Mouse (Mus musculus) CH12.LX (cell line): Measurements from ENCODE around the gene Boc.

Experiments
- CTCF ChIP-seq, 2 experiments: IDR thresholded peaks in 1 of 2; conservative IDR thresholded peaks in 1 of 2; 2 replicates each; pipeline ENCODE4 v1.5.1; 2011 to 2012; ENCODE audit warnings: low read depth in 2 of 2, low read length in 2 of 2, improper control_type of control experiment in 1 of 2, inconsistent platforms in 1 of 2, mild to moderate bottlenecking in 1 of 2, moderate library complexity in 1 of 2
- HCFC1 ChIP-seq: IDR thresholded peaks from 2 replicates; pipeline ENCODE4 v1.6.1; 2012; ENCODE audit warnings: low read depth, mild to moderate bottlenecking, inconsistent platforms, low read length, improper control_type of control experiment
- MAZ ChIP-seq: IDR thresholded peaks from 2 replicates; pipeline ENCODE4 v1.6.1; 2012; ENCODE audit warnings: low read depth, mild to moderate bottlenecking, inconsistent platforms, low read length, improper control_type of control experiment, moderate library complexity
- POLR2A ChIP-seq: IDR thresholded peaks from 2 replicates; pipeline ENCODE4 v1.6.1; 2011; ENCODE audit warnings: low read depth, mild to moderate bottlenecking, improper control_type of control experiment, low read length
- TBP ChIP-seq: conservative IDR thresholded peaks from 2 replicates; pipeline ENCODE4 v1.6.1; 2011; ENCODE audit warnings: low read depth, low read length, improper control_type of control experiment
- UBTF ChIP-seq: IDR thresholded peaks from 2 replicates; pipeline ENCODE4 v1.6.1; 2012; ENCODE audit warnings: low read depth, mild to moderate bottlenecking, inconsistent platforms, low read length, improper control_type of control experiment, moderate library complexity

GRCm38 (mm10) chr16:44493868-44494267 is 64.8 kb downstream of the Boc start:
- no peak for TF ChIP-seq MAZ
- TF ChIP-seq TBP: no peak
- TF ChIP-seq HCFC1: no peak
- no peak for TF ChIP-seq CTCF (conservative IDR thresholded peaks at IDR 0.05 in 1 of 2, IDR thresholded peaks at IDR 0.05 in 1 of 2; ENCODE audit: low read depth in 2 of 2, low read length in 2 of 2)
- no peak for TF ChIP-seq POLR2A
- no peak for TF ChIP-seq UBTF
